Mouse (Mus musculus) lung, postnatal 10 days (tissue): Measurements from ENCODE around the gene Sel1l.
A peak's percentile ranks its signal among the peaks of the same experiment; 100 is the strongest.

ENCODE experiments used
- DNase-seq: peaks from one replicate; pipeline ENCODE4 v3.0.0; 2021

The Sel1l gene

GRCm38 (mm10) chr12:91776342-91776741 is 72.6 kb downstream of the Sel1l start:
- DNase-seq, result peak; percentile 52

- DNase-seq, result no peak
Measured at GRCm38 (mm10) chr12:91774811-91775284, 74.1 kb downstream of the Sel1l start.

- no peak for DNase-seq
Measured at GRCm38 (mm10) chr12:91768871-91769270, 80.1 kb downstream of the Sel1l start.

- DNase-seq, result no peak
Measured at GRCm38 (mm10) chr12:91768176-91768575, 80.8 kb downstream of the Sel1l start.

GRCm38 (mm10) chr12:91766338-91767107 is 82.4 kb downstream of the Sel1l start:
- peak; percentile 76 for DNase-seq

- DNase-seq, result peak; percentile 16
Measured at GRCm38 (mm10) chr12:91765504-91765903, 83.5 kb downstream of the Sel1l start.

- DNase-seq, result peak; percentile 65
Measured at GRCm38 (mm10) chr12:91765054-91765453, 83.9 kb downstream of the Sel1l start.

- no peak for DNase-seq
Measured at GRCm38 (mm10) chr12:91764471-91764870, 84.5 kb downstream of the Sel1l start.

GRCm38 (mm10) chr12:91759836-91760235 is 89.1 kb downstream of the Sel1l start:
- no peak for DNase-seq

GRCm38 (mm10) chr12:91757854-91758562 is 90.9 kb downstream of the Sel1l start:
- no peak for DNase-seq

GRCm38 (mm10) chr12:91756562-91757166 is 92.3 kb downstream of the Sel1l start:
- DNase-seq, result no peak
